Mouse (Mus musculus): ENCODE results near the gene Dnm3. TPM values are rescaled to one million over a fixed set of nuclear protein-coding genes. Genes with fewer than 3 reads are reported as not detected.

Gene Dnm3
- polyA plus RNA-seq, 1 experiment from 2014 or later: 30.4 TPM

- Histone ChIP-seq H3K9ac (replicated peaks) (no peak overlapping the region), H3K4me2 (replicated peaks) (no peak overlapping the region), H3K4me1 (peaks cover 17% of the 10 kb centered on the region), H3K9me3 (no peaks in the 10 kb centered on the region), H3K36me3 (no peaks in the 10 kb centered on the region), H3K27ac (replicated peaks) (no peak overlapping the region), H3K4me3 (no peak overlapping the region), H3K27me3 (no peaks in the 10 kb centered on the region)
- 29% methylated on average over 5 of the region's 5 CpGs for WGBS
- ATAC-seq (replicated peaks): no peak
These were observed 441.4 kb downstream of the Dnm3 start for GRCm38 (mm10) chr1:162036461-162036835.

GRCm38 (mm10) chr1:162035800-162036460 is 441.9 kb downstream of the Dnm3 start:
- Histone ChIP-seq H3K4me3 (no peak overlapping the region), H3K9ac (replicated peaks) (no peak overlapping the region), H3K27ac (replicated peaks) (no peak overlapping the region), H3K4me1 (peaks cover 17% of the 10 kb centered on the region), H3K36me3 (no peaks in the 10 kb centered on the region), H3K27me3 (no peaks in the 10 kb centered on the region), H3K4me2 (replicated peaks) (no peak overlapping the region), H3K9me3 (no peaks in the 10 kb centered on the region)
- 87% methylated on average over 6 of the region's 6 CpGs for WGBS
- no peak for ATAC-seq (replicated peaks)

- Histone ChIP-seq H3K4me2 (replicated peaks) (no peak overlapping the region), H3K27ac (replicated peaks) (no peak overlapping the region), H3K27me3 (no peaks in the 10 kb centered on the region), H3K9me3 (no peaks in the 10 kb centered on the region), H3K36me3 (no peaks in the 10 kb centered on the region), H3K4me1 (0 out of 2 replicates have a peak, but pooled peaks cover 6% of the 10 kb centered on the region), H3K4me3 (no peak overlapping the region), H3K9ac (replicated peaks) (no peak overlapping the region)
- WGBS: 58% methylated on average over 8 of the region's 8 CpGs
- ATAC-seq (replicated peaks): no peak
These were observed 454.1 kb downstream of the Dnm3 start for GRCm38 (mm10) chr1:162023681-162024270.

GRCm38 (mm10) chr1:162020766-162021165 is 457.1 kb downstream of the Dnm3 start:
- no peak overlapping the region for H3K4me3 ChIP-seq
- H3K4me1 ChIP-seq: 0 out of 2 replicates have a peak, but pooled peaks cover 6% of the 10 kb centered on the region
- H3K36me3 ChIP-seq: no peaks in the 10 kb centered on the region
- ATAC-seq (replicated peaks): no peak
- H3K27ac ChIP-seq (replicated peaks): no peak overlapping the region
- WGBS: 53% methylated on average over 4 of the region's 4 CpGs
- no peak overlapping the region for H3K9ac ChIP-seq (replicated peaks)
- no peaks in the 10 kb centered on the region for H3K27me3 ChIP-seq
- H3K9me3 ChIP-seq: no peaks in the 10 kb centered on the region
- H3K4me2 ChIP-seq (replicated peaks): no peak overlapping the region

GRCm38 (mm10) chr1:162020303-162020731 is 457.5 kb downstream of the Dnm3 start:
- no peak overlapping the region for H3K4me2 ChIP-seq (replicated peaks)
- H3K27me3 ChIP-seq: no peaks in the 10 kb centered on the region
- no peak overlapping the region for H3K4me3 ChIP-seq
- no peak overlapping the region for H3K27ac ChIP-seq (replicated peaks)
- no peak for ATAC-seq (replicated peaks)
- H3K9ac ChIP-seq (replicated peaks): no peak overlapping the region
- H3K36me3 ChIP-seq: no peaks in the 10 kb centered on the region
- H3K9me3 ChIP-seq: no peaks in the 10 kb centered on the region
- 41% methylated on average over 7 of the region's 7 CpGs for WGBS
- 0 out of 2 replicates have a peak, but pooled peaks cover 6% of the 10 kb centered on the region for H3K4me1 ChIP-seq

GRCm38 (mm10) chr1:162018601-162018977 is 459.2 kb downstream of the Dnm3 start:
- 92% methylated on average over 6 of the region's 6 CpGs for WGBS
- no peaks in the 10 kb centered on the region for H3K36me3 ChIP-seq
- H3K4me3 ChIP-seq: no peak overlapping the region
- H3K27me3 ChIP-seq: no peaks in the 10 kb centered on the region
- H3K27ac ChIP-seq (replicated peaks): no peak overlapping the region
- 0 out of 2 replicates have a peak, but pooled peaks cover 5% of the 10 kb centered on the region for H3K4me1 ChIP-seq
- ATAC-seq (replicated peaks): no peak
- H3K9ac ChIP-seq (replicated peaks): no peak overlapping the region
- H3K9me3 ChIP-seq: no peaks in the 10 kb centered on the region
- H3K4me2 ChIP-seq (replicated peaks): no peak overlapping the region

- H3K27ac ChIP-seq (replicated peaks): no peak overlapping the region
- no peaks in the 10 kb centered on the region for H3K27me3 ChIP-seq
- 0 out of 2 replicates have a peak, but pooled peaks cover 4% of the 10 kb centered on the region for H3K4me1 ChIP-seq
- no peaks in the 10 kb centered on the region for H3K9me3 ChIP-seq
- 90% methylated on average over 13 of the region's 13 CpGs for WGBS
- no peaks in the 10 kb centered on the region for H3K36me3 ChIP-seq
- ATAC-seq (replicated peaks): no peak
- H3K4me3 ChIP-seq: no peak overlapping the region
- no peak overlapping the region for H3K4me2 ChIP-seq (replicated peaks)
- no peak overlapping the region for H3K9ac ChIP-seq (replicated peaks)
These were observed 459.7 kb downstream of the Dnm3 start for GRCm38 (mm10) chr1:162017975-162018600.

GRCm38 (mm10) chr1:162016982-162017381 is 460.9 kb downstream of the Dnm3 start:
- H3K9me3 ChIP-seq: no peaks in the 10 kb centered on the region
- ATAC-seq (replicated peaks): no peak
- 45% methylated on average over 7 of the region's 7 CpGs for WGBS
- H3K27me3 ChIP-seq: no peaks in the 10 kb centered on the region
- no peaks in the 10 kb centered on the region for H3K36me3 ChIP-seq
- 0 out of 2 replicates have a peak, but pooled peaks cover 4% of the 10 kb centered on the region for H3K4me1 ChIP-seq
- no peak overlapping the region for H3K9ac ChIP-seq (replicated peaks)
- H3K4me2 ChIP-seq (replicated peaks): no peak overlapping the region
- no peak overlapping the region for H3K4me3 ChIP-seq
- H3K27ac ChIP-seq (replicated peaks): no peak overlapping the region

- WGBS: 59% methylated on average over 8 of the region's 8 CpGs
- H3K9ac ChIP-seq (replicated peaks): no peak overlapping the region
- ATAC-seq (replicated peaks): no peak
- H3K27me3 ChIP-seq: no peaks in the 10 kb centered on the region
- peaks cover 3% of the 10 kb centered on the region; the same call in 1 of the 2 replicates for H3K36me3 ChIP-seq
- H3K27ac ChIP-seq (replicated peaks): no peak overlapping the region
- H3K9me3 ChIP-seq: no peaks in the 10 kb centered on the region
- no peak overlapping the region for H3K4me2 ChIP-seq (replicated peaks)
- H3K4me3 ChIP-seq: no peak overlapping the region
- no peaks in the 10 kb centered on the region for H3K4me1 ChIP-seq
These were observed 462.5 kb downstream of the Dnm3 start for GRCm38 (mm10) chr1:162015247-162015862.

- 90% methylated on average over 4 of the region's 4 CpGs for WGBS
- no peaks in the 10 kb centered on the region for H3K27me3 ChIP-seq
- no peak overlapping the region for H3K27ac ChIP-seq (replicated peaks)
- no peaks in the 10 kb centered on the region for H3K4me1 ChIP-seq
- no peak overlapping the region for H3K9ac ChIP-seq (replicated peaks)
- peaks cover 3% of the 10 kb centered on the region; the same call in 1 of the 2 replicates for H3K36me3 ChIP-seq
- H3K4me2 ChIP-seq (replicated peaks): no peak overlapping the region
- H3K9me3 ChIP-seq: no peaks in the 10 kb centered on the region
- H3K4me3 ChIP-seq: no peak overlapping the region
- ATAC-seq (replicated peaks): no peak
These were observed 464.3 kb downstream of the Dnm3 start for GRCm38 (mm10) chr1:162013561-162013960.

GRCm38 (mm10) chr1:162011523-162012245 is 466.1 kb downstream of the Dnm3 start:
- Histone ChIP-seq H3K9ac (replicated peaks) (no peak overlapping the region), H3K4me3 (no peak overlapping the region), H3K27me3 (no peaks in the 10 kb centered on the region), H3K4me2 (replicated peaks) (no peak overlapping the region), H3K36me3 (peaks cover 3% of the 10 kb centered on the region; the same call in 1 of the 2 replicates), H3K27ac (replicated peaks) (no peak overlapping the region), H3K9me3 (no peaks in the 10 kb centered on the region), H3K4me1 (no peaks in the 10 kb centered on the region)
- no peak for ATAC-seq (replicated peaks)
- 79% methylated on average over 16 of the region's 16 CpGs for WGBS
